Mouse (Mus musculus) heart, adult 2 months (tissue): Measurements from ENCODE around the gene Pdzrn3.

Source experiments
- CTCF ChIP-seq: fragments of 200-600 bp; IDR thresholded peaks from 2 replicates; pipeline ENCODE4 v1.8.1; 2022; ENCODE audit warnings: antibody characterized with exemption, mild to moderate bottlenecking, moderate library complexity
- EP300 ChIP-seq: fragments of 200-500 bp; IDR thresholded peaks from 2 replicates; pipeline ENCODE4 v1.6.1; 2011; ENCODE audit warnings: low read depth, low read length, control low read depth; ENCODE audit not compliant: insufficient read depth

GRCm38 (mm10) chr6:101334495-101334894, 43.2 kb downstream of the Pdzrn3 start:
- TF ChIP-seq CTCF, result no peak
- TF ChIP-seq EP300, result no peak
